Mouse (Mus musculus) liver, embryonic 16.5 days (tissue): Measurements from ENCODE around the gene Ppm1h. TPM values are rescaled to one million over a fixed set of nuclear protein-coding genes. Genes with fewer than 3 reads are reported as not detected.

Source experiments
- ATAC-seq: fragments of 200-750 bp; cut with Nextera tagmentation; 2 replicates; pipeline ENCODE4 v1.8.0; 2017; ENCODE audit warnings: low read depth, mild to moderate bottlenecking, moderate number of reproducible peaks, moderate library complexity
- H3K27ac ChIP-seq: fragments of 300-500 bp; sonication (generic); 2 replicates; pipeline ENCODE4 v1.5.1; 2014; ENCODE audit warnings: mild to moderate bottlenecking, low read length
- H3K27me3 ChIP-seq: fragments of 300-500 bp; sonication (generic); 2 replicates; pipeline ENCODE4 v1.6.1; 2014; ENCODE audit warnings: low read depth, low read length, mixed read lengths; ENCODE audit not compliant: control insufficient read depth, insufficient read depth
- H3K36me3 ChIP-seq: fragments of 300-500 bp; sonication (generic); 2 replicates; pipeline ENCODE4 v1.6.1; 2014; ENCODE audit warnings: mild to moderate bottlenecking; ENCODE audit not compliant: control insufficient read depth, insufficient read depth
- H3K4me1 ChIP-seq: fragments of 300-500 bp; sonication (generic); 2 replicates; pipeline ENCODE4 v1.6.1; 2014; ENCODE audit warnings: low read depth, low read length, mixed read lengths; ENCODE audit not compliant: control insufficient read depth
- H3K4me2 ChIP-seq: fragments of 300-500 bp; sonication (generic); 2 replicates; pipeline ENCODE4 v1.6.1; 2014; ENCODE audit warnings: low read depth, low read length, mixed read lengths
- H3K4me3 ChIP-seq: fragments of 300-500 bp; sonication (generic); 2 replicates; pipeline ENCODE4 v1.5.1; 2014; ENCODE audit warnings: low read depth, mild to moderate bottlenecking, low read length
- H3K9ac ChIP-seq: fragments of 300-500 bp; sonication (generic); 2 replicates; pipeline ENCODE4 v1.6.1; 2014; ENCODE audit warnings: low read depth, low read length
- H3K9me3 ChIP-seq: fragments of 300-500 bp; sonication (generic); replicated peaks from 2 replicates; pipeline ENCODE4 v1.6.1; 2016; ENCODE audit warnings: low read length; ENCODE audit not compliant: control insufficient read depth
- WGBS: fragments of 180-500 bp; shearing (Covaris S2); extraction: QIAGEN DNeasy Blood & Tissue Kit; methylation state at CpG from one replicate; pipeline ENCODE4 v1.1.7; 2014; ENCODE audit not compliant: insufficient replicate concordance; 5-methylcytosine and 5-hydroxymethylcytosine counted together
- polyA plus RNA-seq: library from polyadenylated mRNA; unstranded; fragments of >200 nt; fragmentation: Nextera tagmentation; extraction: Ambion mirVana; gene quantifications from 2 replicates; pipeline ENCODE4 v1.2.1, GENCODE M21; 2015

Gene Ppm1h
- 2.2 and 2.7 TPM in 2 replicates for polyA plus RNA-seq

DNA sequence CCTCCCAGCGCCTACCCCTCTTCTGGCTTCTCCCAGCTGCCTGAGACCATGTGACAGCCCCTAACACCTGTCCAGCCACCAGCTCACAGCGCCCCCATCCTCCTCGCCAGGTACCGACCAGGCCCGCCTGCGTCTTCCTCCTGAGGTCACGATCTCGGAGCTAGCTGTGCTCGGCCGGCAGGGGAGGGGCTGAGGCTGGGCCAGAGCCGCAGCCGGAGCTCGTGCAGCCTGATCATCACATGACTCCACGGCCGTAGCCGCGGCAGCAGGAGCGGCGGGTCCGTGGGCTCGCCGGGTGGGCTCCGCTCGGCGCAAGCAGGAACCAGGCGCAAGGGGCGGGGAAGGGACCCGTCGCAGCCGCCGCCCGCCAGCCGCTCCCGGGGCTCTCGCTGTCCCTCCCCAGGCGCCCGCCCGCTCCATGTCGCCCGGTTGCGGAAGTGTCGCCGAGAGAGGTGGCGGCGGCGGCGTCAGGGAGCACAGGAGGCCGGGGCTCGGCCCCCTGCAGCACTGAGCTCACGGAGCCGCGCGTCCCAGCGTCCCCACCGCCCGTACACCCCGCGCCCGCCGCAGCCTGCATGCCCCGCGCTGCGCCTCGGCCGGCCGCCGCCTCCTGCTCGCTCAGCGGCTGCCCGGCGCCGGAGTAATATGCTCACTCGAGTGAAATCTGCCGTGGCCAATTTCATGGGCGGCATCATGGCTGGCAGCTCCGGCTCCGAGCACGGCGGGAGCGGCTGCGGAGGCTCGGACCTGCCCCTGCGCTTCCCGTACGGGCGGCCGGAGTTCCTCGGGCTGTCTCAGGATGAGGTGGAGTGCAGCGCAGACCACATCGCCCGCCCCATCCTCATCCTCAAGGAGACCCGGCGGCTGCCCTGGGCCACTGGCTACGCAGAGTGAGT, at the start of gene Ppm1h:
Gene Ppm1h, plus strand, starts transcription at position 222 of the 896 bp plus-strand sequence.
- Histone ChIP-seq H3K4me2 (peak within 1 kb of the TSS; percentile 71), H3K4me3 (peak within 1 kb of the TSS; percentile 64), H3K36me3 (no peaks in the 10 kb centered on the region), H3K4me1 (no peaks in the 10 kb centered on the region; the same call in none of the 2 replicates), H3K9me3 (no peaks in the 10 kb centered on the region), H3K9ac (peak within 1 kb of the TSS; percentile 71), H3K27ac (peak within 1 kb of the TSS; percentile 46; the same call in 1 of the 2 replicates), H3K27me3 (peaks cover 29% of the 10 kb centered on the region)
- 1% methylated on average over 90 of the region's 94 CpGs for WGBS
- ATAC-seq, result peak; percentile 81

DNA sequence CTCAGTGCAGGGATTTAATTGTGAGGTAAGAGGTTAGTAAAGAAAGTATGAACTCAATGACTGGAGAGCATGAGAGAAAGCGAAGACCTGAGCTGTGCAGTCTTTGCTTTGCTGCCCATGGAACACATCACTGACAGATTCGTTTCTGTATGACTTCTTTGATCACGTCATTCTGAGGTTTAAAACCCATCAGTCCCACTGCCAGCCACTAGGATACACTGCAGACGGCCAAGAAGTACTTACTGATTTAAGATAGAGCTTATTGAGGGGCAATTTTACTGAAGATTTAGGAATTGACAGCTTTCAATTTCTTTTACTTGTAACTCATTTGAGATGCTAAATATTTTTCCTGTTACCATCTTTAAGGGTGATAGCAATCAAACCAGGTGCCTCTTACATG, 49.6 kb upstream of the Ppm1h start:
- no peak for ATAC-seq
- H3K36me3 ChIP-seq, result no peaks in the 10 kb centered on the region
- no peak overlapping the region for H3K27ac ChIP-seq
- H3K9ac ChIP-seq, result no peak overlapping the region
- H3K4me1 ChIP-seq, result no peaks in the 10 kb centered on the region
- H3K9me3 ChIP-seq, result no peaks in the 10 kb centered on the region
- H3K27me3 ChIP-seq, result no peaks in the 10 kb centered on the region
- no peak overlapping the region for H3K4me2 ChIP-seq
- no peak overlapping the region for H3K4me3 ChIP-seq
- WGBS, result 46% methylated on average over 4 of the region's 4 CpGs

DNA sequence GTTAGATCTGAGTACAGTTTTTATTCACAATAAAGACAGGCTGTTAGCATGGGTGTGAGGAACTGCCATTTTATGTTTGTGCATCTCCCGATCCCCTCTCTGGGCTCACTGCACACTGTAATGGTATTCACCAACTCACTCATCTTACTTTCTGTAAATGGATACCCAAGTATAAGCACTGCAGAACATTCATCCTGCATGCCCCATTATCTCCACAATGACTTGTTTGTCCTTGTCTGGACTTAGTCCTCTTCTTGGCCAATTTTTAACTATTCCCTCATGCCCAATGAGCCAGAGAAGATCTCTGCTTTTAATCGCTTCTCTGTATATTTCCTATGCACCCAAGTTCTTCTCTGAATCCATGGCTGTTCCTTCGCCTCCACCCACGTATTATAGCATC, 38.7 kb upstream of the Ppm1h start:
- H3K4me1 ChIP-seq, result no peaks in the 10 kb centered on the region
- no peak overlapping the region for H3K4me2 ChIP-seq
- peak; percentile 77 for ATAC-seq
- no peaks in the 10 kb centered on the region for H3K9me3 ChIP-seq
- H3K27me3 ChIP-seq, result no peaks in the 10 kb centered on the region
- WGBS, result 52% methylated on average over 4 of the region's 4 CpGs
- no peak overlapping the region for H3K4me3 ChIP-seq
- H3K36me3 ChIP-seq, result no peaks in the 10 kb centered on the region
- no peak overlapping the region for H3K9ac ChIP-seq
- H3K27ac ChIP-seq, result 0 out of 2 replicates have a peak overlapping the region, but pooled peaks have one; percentile 4

DNA sequence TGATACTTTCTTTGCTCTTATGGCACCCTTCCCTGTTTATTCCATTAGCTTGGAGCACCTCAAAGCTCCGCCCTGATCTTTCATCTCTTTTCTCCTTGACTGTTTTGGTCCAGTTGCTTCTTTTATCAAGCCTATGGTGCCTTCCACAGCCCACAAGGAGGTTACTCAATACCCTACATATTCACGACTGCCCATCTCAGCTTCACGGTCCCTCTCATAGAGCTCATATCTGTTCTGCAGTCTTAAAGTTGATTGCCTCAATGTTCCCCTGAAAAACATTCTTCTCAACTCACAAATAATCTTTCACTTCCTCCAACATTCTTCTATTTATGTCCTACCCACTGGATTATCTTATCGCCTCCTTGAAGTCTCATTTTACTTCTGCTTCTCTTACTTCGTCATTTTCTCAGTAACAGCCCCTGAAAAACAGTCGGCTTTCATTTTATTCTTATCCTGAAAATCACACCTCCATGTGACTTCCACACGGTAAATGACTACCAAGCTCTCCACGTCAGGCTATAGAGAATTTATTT, 37.2 kb upstream of the Ppm1h start:
- Histone ChIP-seq H3K9ac (no peak overlapping the region), H3K4me3 (no peak overlapping the region), H3K27ac (no peak overlapping the region), H3K27me3 (no peaks in the 10 kb centered on the region), H3K9me3 (no peaks in the 10 kb centered on the region), H3K4me2 (no peak overlapping the region), H3K4me1 (no peaks in the 10 kb centered on the region), H3K36me3 (no peaks in the 10 kb centered on the region)
- no peak for ATAC-seq
- 51% methylated on average over 8 of the region's 8 CpGs for WGBS

DNA sequence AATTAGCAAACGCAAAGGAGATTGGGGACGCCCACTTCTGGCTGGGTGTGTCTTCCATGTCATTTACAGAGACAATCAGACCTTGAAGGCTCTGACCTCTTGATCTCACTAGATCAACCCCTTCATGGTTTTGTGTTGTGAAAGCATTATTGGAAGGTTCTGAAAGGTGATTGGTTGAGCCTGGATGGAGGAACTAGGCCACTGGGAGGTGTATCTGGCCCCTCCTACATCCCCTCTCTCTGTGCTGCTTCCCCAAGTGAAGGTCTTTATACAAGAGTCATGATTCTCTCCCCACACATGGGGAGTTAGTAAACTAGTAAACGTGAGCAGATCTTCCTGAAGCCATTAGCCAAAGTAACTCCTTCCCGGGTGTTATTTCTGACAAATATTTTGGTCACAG, 36.4 kb upstream of the Ppm1h start:
- no peak overlapping the region for H3K27ac ChIP-seq
- no peak overlapping the region for H3K9ac ChIP-seq
- no peak overlapping the region for H3K4me3 ChIP-seq
- no peaks in the 10 kb centered on the region for H3K27me3 ChIP-seq
- no peaks in the 10 kb centered on the region for H3K36me3 ChIP-seq
- H3K4me1 ChIP-seq, result no peaks in the 10 kb centered on the region
- no peak overlapping the region for H3K4me2 ChIP-seq
- WGBS, result 71% methylated on average over 4 of the region's 4 CpGs
- H3K9me3 ChIP-seq, result no peaks in the 10 kb centered on the region
- ATAC-seq, result no peak

DNA sequence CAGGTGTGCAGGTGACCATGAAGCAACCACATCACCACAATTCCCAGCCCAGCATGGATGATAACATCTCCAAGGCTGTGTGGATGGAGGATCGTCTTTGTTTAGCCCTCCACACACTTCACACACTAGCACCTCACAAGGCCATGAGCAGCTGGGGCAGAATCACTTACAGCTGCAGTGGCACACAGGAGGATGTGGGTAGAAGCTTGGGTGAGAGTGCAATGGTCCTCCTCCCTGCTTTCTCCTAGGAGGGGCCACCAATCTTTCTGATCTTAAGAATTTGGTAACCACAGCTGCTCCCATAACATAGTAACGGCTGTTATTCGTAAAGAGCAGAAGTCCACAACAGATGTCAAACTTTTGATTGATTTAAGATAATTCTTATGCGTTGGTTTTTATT, 26.6 kb upstream of the Ppm1h start:
- 66% methylated on average over 4 of the region's 4 CpGs for WGBS
- no peaks in the 10 kb centered on the region for H3K36me3 ChIP-seq
- no peak for ATAC-seq
- H3K9me3 ChIP-seq, result no peaks in the 10 kb centered on the region
- no peak overlapping the region for H3K9ac ChIP-seq
- no peak overlapping the region for H3K27ac ChIP-seq
- no peaks in the 10 kb centered on the region for H3K27me3 ChIP-seq
- no peaks in the 10 kb centered on the region for H3K4me1 ChIP-seq
- H3K4me3 ChIP-seq, result no peak overlapping the region
- no peak overlapping the region for H3K4me2 ChIP-seq

DNA sequence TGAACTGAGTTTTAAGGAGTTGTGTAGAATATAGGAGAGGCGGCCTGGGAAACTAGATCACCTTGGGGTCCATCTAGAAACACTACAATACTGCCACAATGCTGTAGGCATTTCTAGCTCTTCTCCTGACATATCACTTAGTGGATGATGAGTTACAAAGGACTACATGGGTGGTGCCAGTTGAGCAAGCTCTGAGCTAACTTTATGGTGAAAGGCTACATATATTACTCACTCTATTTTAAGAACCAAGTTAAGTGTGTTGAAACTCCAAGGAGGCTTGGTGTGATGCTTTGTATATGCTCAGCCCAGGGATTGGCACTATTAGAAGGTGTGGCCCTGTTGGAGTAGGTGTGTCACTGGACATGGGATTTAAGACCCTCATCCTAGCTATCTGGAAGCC, 26.0 kb upstream of the Ppm1h start:
- H3K27me3 ChIP-seq, result no peaks in the 10 kb centered on the region
- no peak overlapping the region for H3K9ac ChIP-seq
- WGBS, result 77% methylated on average over 1 of the region's 1 CpGs
- no peak for ATAC-seq
- no peak overlapping the region for H3K4me2 ChIP-seq
- no peaks in the 10 kb centered on the region for H3K4me1 ChIP-seq
- no peaks in the 10 kb centered on the region for H3K9me3 ChIP-seq
- no peaks in the 10 kb centered on the region for H3K36me3 ChIP-seq
- no peak overlapping the region for H3K27ac ChIP-seq
- H3K4me3 ChIP-seq, result no peak overlapping the region

DNA sequence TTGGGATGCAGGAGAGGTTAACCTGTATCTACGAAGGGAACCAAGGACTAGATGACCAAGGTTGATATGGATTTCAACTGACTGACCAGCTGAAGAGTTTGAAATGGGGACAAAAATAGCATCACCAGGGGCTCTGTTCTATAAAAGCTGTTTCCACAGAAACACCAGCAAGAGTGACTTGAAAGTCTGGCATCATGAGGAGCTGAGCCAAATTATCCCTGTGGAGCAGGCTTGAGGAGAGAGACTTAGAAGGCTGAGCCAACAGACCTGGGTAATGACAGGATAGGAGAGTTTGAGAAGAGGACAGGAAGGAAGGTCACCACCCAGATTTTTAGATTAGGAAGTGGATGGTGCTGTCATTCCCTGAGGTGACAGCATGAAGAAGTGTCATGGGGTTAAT, 12.9 kb upstream of the Ppm1h start:
- WGBS, result 51% methylated on average over 1 of the region's 1 CpGs
- Histone ChIP-seq H3K36me3 (no peaks in the 10 kb centered on the region), H3K27ac (no peak overlapping the region), H3K4me2 (no peak overlapping the region), H3K27me3 (no peaks in the 10 kb centered on the region), H3K4me1 (no peaks in the 10 kb centered on the region), H3K4me3 (no peak overlapping the region), H3K9me3 (no peaks in the 10 kb centered on the region), H3K9ac (no peak overlapping the region)
- no peak for ATAC-seq

DNA sequence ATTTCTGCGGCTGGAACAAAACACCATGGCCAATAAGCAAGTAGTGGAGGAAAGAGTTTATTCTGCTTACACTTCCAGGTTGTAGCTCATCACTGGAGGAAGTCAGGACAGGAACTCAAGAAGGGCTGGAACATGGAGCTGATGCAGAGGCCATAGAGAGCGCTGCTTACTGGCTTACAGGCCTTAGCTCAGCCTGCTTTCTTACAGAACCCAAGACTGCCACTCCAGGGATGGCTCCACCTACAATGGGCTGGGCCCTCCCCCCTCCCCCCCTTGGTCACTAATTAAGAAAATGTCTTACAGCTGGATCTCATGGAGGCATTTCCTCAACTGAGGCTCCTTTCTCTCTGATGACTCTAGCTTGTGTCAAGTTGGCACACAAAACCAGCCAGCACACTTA, 7.3 kb upstream of the Ppm1h start:
- H3K4me2 ChIP-seq, result no peak overlapping the region
- H3K4me1 ChIP-seq, result no peaks in the 10 kb centered on the region
- 77% methylated on average over 2 of the region's 2 CpGs for WGBS
- H3K36me3 ChIP-seq, result no peaks in the 10 kb centered on the region
- H3K9me3 ChIP-seq, result no peaks in the 10 kb centered on the region
- H3K27ac ChIP-seq, result no peak overlapping the region
- no peak for ATAC-seq
- H3K9ac ChIP-seq, result no peak overlapping the region
- no peak overlapping the region for H3K4me3 ChIP-seq
- H3K27me3 ChIP-seq, result no peaks in the 10 kb centered on the region
